Mouse (Mus musculus): Measurements from ENCODE around the gene Adam12. TPM values are rescaled to one million over a fixed set of nuclear protein-coding genes. Genes with fewer than 3 reads are reported as not detected.
"Not testable (repeated sequence)": the region's sequence is repeated elsewhere in the genome, so short reads cannot be mapped to it uniquely, and the experiment has no call there.

The Adam12 gene
- polyA plus RNA-seq, 1 experiment from 2014 or later, result 23.2 TPM

DNA sequence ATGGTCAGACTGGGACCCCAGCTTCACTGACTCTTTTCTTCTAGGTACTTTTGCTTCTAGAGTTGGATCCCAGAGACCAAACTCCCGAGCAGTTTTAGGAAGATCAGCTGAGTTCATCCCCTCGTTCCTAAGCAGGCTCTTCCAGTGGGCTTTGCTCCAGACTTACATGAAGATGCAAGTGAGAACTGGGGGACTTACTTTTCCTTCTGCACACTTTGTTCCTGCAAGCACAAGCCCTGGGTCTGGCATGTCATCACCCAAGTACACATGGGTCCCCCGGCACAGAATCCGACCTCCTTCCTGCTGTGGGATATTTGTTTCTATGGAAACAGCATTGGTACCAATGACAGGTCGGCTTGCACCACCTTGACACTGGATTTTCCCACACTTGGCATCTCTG lies 312.6 kb downstream of the Adam12 start:
- WGBS, result 64% methylated on average over 5 of the region's 5 CpGs
- Histone ChIP-seq H3K36me3 (peaks cover 14% of the 10 kb centered on the region), H3K27me3 (no peaks in the 10 kb centered on the region), H3K4me1 (peaks cover 15% of the 10 kb centered on the region), H3K27ac (no peak overlapping the region), H3K4me2 (no peak overlapping the region), H3K9me3 (no peaks in the 10 kb centered on the region), H3K9ac (no peak overlapping the region), H3K4me3 (no peak overlapping the region)
- no peak for ATAC-seq (ENCODE audit: borderline replicate concordance, extremely low read depth, low FRiP score, low TSS enrichment)

DNA sequence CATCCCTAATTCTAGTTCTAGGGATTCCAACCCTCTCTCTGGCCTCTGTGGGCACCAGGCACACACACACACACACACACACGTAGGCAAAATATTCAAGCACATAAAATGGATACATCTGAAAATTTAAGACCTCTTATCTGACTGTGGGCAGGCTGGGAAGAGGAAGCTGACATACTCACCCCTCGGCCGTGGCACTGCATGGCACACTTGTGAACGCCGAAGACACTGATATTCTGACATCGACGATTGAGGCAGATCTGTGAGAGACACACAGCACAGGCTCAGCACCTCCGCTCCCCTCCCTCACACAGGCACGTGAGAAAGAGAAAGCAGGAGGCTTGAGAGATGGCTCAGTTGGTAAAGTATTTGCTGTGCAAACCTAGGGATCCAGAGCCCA lies 315.7 kb downstream of the Adam12 start:
- Histone ChIP-seq H3K27me3 (no peaks in the 10 kb centered on the region), H3K36me3 (peaks cover 11% of the 10 kb centered on the region), H3K9me3 (no peaks in the 10 kb centered on the region), H3K27ac (no peak overlapping the region), H3K4me2 (no peak overlapping the region), H3K9ac (no peak overlapping the region), H3K4me3 (no peak overlapping the region), H3K4me1 (peaks cover 9% of the 10 kb centered on the region)
- ATAC-seq (ENCODE audit: borderline replicate concordance, extremely low read depth, low FRiP score, low TSS enrichment), result no peak
- 67% methylated on average over 9 of the region's 9 CpGs for WGBS

DNA sequence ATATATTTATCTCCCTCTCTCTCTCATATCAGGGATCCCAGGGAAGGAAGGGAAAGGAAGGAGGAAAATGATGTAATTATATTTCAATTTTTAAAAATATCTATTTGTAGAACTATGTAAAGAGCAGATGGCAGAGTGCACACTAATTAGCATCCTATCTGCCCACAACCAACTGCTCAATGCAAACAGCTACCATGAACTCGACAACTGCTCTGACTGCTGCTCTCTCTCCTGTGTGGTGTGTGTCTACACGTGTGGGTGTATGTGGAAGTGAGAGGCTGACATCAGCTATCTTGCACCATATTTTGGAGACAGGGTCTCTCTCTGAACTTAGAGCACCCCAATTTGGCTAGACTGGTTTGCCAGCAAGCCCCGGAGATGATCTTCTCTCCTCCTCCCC lies 320.1 kb downstream of the Adam12 start:
- no peak overlapping the region for H3K4me3 ChIP-seq
- no peaks in the 10 kb centered on the region for H3K4me1 ChIP-seq
- no peaks in the 10 kb centered on the region for H3K27me3 ChIP-seq
- WGBS, result 80% methylated on average over 3 of the region's 3 CpGs
- no peak for ATAC-seq (ENCODE audit: borderline replicate concordance, extremely low read depth, low FRiP score, low TSS enrichment)
- H3K36me3 ChIP-seq, result peaks cover 34% of the 10 kb centered on the region
- no peak overlapping the region for H3K27ac ChIP-seq
- H3K9ac ChIP-seq, result no peak overlapping the region
- H3K4me2 ChIP-seq, result no peak overlapping the region
- no peaks in the 10 kb centered on the region for H3K9me3 ChIP-seq

DNA sequence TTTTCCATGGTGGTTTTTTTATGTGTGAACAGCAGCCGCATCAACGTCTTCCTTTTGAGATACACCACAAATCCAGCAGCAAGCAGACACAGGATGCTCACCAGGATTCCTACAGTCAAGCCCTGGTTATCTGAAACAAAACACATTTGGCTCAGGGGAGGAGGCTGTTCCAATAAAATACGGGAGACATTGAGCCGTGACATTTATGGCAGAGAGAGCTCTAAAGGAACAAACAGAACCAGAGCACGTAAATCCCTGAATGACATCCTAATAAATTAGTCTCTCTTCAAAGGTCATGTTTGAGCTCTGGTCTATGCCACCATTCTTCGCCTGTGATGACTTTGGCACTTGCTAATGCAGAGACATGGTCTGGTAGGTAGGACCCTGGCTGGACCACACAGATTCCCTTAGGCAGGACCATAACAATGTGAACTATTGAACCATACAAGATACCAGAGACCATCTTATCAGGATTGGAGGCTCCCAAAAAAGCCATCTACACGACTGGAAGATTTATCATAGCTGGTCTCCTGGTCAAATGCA lies 322.0 kb downstream of the Adam12 start:
- ATAC-seq (ENCODE audit: borderline replicate concordance, extremely low read depth, low FRiP score, low TSS enrichment), result no peak
- Histone ChIP-seq H3K36me3 (peaks cover 41% of the 10 kb centered on the region), H3K4me1 (no peaks in the 10 kb centered on the region), H3K9ac (no peak overlapping the region), H3K9me3 (peaks cover 5% of the 10 kb centered on the region; the same call in 1 of the 2 replicates), H3K27ac (no peak overlapping the region), H3K4me2 (no peak overlapping the region), H3K27me3 (no peaks in the 10 kb centered on the region), H3K4me3 (no peak overlapping the region)
- WGBS, result 62% methylated on average over 7 of the region's 7 CpGs

DNA sequence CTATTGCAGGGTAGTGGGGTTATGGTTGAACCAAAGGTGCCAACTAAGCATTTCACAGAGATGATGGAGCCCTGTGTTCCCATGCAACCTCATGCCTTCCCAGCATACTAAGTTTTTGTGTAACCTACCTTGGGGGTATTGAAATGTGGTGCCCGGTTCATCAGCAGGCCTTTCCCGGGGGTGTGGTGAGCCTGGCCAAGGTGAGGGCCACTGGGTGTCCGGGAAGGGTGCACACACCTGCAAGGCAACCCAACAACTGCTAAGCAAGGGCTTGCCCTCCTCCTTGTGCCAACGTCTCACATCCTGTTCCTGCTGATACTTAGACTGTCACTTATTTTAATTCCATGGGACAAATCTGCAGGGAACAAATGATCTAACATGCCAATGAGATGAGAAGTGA lies 323.0 kb downstream of the Adam12 start:
- H3K9ac ChIP-seq, result no peak overlapping the region
- H3K36me3 ChIP-seq, result peaks cover 37% of the 10 kb centered on the region
- WGBS, result 83% methylated on average over 4 of the region's 4 CpGs
- no peaks in the 10 kb centered on the region for H3K27me3 ChIP-seq
- peaks cover 5% of the 10 kb centered on the region; the same call in 1 of the 2 replicates for H3K9me3 ChIP-seq
- no peak overlapping the region for H3K4me3 ChIP-seq
- H3K4me2 ChIP-seq, result no peak overlapping the region
- no peaks in the 10 kb centered on the region for H3K4me1 ChIP-seq
- ATAC-seq (ENCODE audit: borderline replicate concordance, extremely low read depth, low FRiP score, low TSS enrichment), result no peak
- no peak overlapping the region for H3K27ac ChIP-seq

DNA sequence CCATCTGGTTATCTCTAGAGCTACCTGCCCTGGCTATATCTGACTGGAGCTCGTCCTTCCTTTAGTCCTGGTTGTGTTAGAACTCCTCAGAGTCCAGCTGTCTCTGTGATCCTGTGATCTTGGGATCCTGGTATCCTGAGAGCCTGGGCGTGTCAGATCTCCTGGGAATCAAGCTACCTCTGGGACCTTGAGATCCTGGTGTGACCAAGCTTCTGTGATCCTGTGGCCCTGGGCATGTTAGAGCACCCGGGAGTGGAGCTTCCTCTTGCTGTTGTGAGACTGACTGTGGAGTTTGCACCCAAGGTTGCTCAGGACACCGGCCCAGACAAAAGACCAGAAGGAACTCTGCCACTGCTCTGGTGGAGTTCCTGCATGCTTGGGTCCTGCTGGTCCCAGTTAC lies 332.6 kb downstream of the Adam12 start:
- Histone ChIP-seq H3K36me3 (0 out of 2 replicates have a peak, but pooled peaks cover 5% of the 10 kb centered on the region), H3K4me3 (no peak overlapping the region), H3K9ac (no peak overlapping the region), H3K27me3 (no peaks in the 10 kb centered on the region), H3K4me2 (no peak overlapping the region), H3K9me3 (no peaks in the 10 kb centered on the region), H3K27ac (no peak overlapping the region), H3K4me1 (no peaks in the 10 kb centered on the region)
- no peak for ATAC-seq (ENCODE audit: borderline replicate concordance, extremely low read depth, low FRiP score, low TSS enrichment)
- 90% methylated on average over 4 of the region's 4 CpGs for WGBS

DNA sequence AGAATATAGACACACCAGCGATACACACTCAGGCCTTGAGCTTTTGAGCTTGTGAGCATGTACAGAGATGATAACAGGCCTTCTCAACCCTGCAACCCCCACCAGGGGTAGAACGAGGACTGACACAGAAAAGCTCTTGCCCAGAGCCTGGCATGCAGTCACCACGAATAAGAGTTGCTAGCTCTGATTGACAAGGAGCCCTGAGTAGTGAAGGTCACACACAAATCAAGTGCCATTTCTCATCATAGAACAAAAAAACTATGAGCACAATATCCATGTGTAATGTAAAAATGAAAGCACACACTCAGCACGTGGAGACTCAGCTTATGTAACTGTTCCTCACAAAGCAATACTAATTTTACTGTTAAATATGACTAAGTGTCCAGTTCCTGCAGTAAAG lies 340.1 kb downstream of the Adam12 start:
- WGBS, result 56% methylated on average over 4 of the region's 4 CpGs
- Histone ChIP-seq H3K27ac (no peak overlapping the region), H3K4me2 (no peak overlapping the region), H3K4me1 (no peaks in the 10 kb centered on the region), H3K4me3 (no peak overlapping the region), H3K36me3 (0 out of 2 replicates have a peak, but pooled peaks cover 7% of the 10 kb centered on the region), H3K27me3 (no peaks in the 10 kb centered on the region), H3K9ac (no peak overlapping the region), H3K9me3 (no peaks in the 10 kb centered on the region)
- no peak for ATAC-seq (ENCODE audit: borderline replicate concordance, extremely low read depth, low FRiP score, low TSS enrichment)

DNA sequence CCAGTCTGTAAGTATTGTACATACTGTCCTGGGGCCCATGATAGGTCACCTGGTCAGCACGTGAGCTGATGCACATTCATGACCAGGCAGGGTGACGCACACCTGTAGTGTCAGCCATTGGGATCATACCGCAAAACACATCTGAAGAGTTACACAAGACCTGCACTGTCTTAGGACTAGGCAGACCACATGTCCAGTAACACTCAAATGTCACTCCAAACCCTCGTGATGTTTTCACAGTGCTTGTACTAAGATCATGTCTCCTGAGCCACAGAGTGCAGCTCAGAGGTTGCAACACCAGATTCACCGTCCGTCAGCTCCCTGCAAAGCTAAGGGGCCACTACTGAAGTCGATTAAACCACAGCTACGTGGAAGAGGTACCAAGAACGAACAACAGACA lies 340.6 kb downstream of the Adam12 start:
- Histone ChIP-seq H3K27me3 (no peaks in the 10 kb centered on the region), H3K36me3 (0 out of 2 replicates have a peak, but pooled peaks cover 7% of the 10 kb centered on the region), H3K9ac (no peak overlapping the region), H3K27ac (no peak overlapping the region), H3K4me2 (no peak overlapping the region), H3K4me1 (no peaks in the 10 kb centered on the region), H3K4me3 (no peak overlapping the region), H3K9me3 (no peaks in the 10 kb centered on the region)
- WGBS, result 80% methylated on average over 9 of the region's 9 CpGs
- no peak for ATAC-seq (ENCODE audit: borderline replicate concordance, extremely low read depth, low FRiP score, low TSS enrichment)

DNA sequence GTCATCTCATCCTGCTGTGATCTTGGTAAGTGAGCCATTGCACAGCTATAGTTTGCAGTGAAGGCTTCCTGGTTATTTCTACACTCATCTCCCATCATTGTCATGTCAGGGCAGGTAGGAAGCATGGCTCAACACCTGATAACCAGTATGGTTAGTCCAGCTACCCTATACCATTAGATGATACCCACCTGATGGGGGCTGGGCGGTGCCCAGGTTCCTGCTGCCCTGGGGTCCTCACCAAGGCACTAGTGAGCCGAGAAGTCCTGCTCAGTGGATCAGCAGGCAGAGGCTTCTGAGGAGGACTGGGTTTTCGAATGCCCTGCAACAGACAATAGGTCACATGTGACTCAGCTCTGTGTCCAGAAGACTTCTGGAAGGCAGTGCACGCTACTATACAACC lies 342.0 kb downstream of the Adam12 start:
- Histone ChIP-seq H3K4me2 (no peak overlapping the region), H3K27ac (no peak overlapping the region), H3K9ac (no peak overlapping the region), H3K36me3 (0 out of 2 replicates have a peak, but pooled peaks cover 7% of the 10 kb centered on the region), H3K9me3 (no peaks in the 10 kb centered on the region), H3K27me3 (no peaks in the 10 kb centered on the region), H3K4me3 (no peak overlapping the region), H3K4me1 (no peaks in the 10 kb centered on the region)
- WGBS, result 86% methylated on average over 4 of the region's 4 CpGs
- no peak for ATAC-seq (ENCODE audit: borderline replicate concordance, extremely low read depth, low FRiP score, low TSS enrichment)

DNA sequence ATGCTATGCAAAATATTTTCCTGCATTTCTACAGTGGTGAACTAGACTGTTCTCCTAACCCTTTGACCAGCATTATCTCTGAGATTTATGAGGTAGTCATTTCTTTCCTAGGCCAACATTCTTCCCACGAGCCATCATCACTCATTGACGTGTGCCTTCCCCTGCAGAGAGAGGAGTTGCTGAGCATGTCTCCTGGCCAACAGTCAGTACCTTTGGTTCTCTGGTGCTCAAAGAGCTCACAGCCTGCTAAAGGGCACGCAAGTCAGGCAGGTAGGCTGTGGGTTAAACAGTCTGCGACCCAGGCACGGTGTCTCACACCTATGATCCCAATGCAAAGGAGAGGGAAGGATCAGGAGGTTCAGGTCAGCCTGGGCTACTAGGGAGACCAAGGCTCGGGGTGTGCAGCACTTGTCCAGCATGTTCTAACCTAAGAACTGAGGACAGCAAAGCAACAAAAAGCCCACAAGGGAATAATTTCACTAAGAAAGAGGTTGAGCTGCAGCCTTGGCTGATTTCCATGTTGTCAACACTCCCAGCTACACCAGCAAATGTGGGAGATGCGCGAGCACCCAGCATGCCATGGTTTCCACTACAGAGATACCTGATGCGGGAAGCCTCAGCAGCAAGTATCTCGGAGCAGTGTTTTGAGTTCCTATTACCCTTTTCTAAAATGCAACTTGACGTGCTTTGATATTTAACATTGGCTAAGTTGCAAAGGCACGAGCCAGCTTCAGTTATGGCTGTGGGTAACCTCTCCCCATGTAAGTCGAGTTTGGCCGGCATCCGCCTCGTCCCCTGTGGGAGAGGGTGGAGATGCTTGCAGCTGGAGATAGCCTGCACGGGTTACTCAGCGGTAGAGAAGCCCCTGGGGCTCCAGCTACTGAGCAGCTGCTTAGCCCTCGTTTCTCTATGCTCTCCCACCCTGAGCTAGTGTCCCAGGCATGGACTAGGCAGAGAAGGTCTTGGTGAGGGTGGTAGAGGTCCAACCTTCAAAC lies 342.7 kb downstream of the Adam12 start:
- H3K9me3 ChIP-seq, result no peaks in the 10 kb centered on the region
- no peak overlapping the region for H3K9ac ChIP-seq
- no peaks in the 10 kb centered on the region for H3K4me1 ChIP-seq
- no peak overlapping the region for H3K4me3 ChIP-seq
- H3K36me3 ChIP-seq, result 0 out of 2 replicates have a peak, but pooled peaks cover 7% of the 10 kb centered on the region
- no peak overlapping the region for H3K4me2 ChIP-seq
- ATAC-seq (ENCODE audit: borderline replicate concordance, extremely low read depth, low FRiP score, low TSS enrichment), result no peak
- H3K27ac ChIP-seq, result no peak overlapping the region
- 82% methylated on average over 19 of the region's 19 CpGs for WGBS
- H3K27me3 ChIP-seq, result no peaks in the 10 kb centered on the region

DNA sequence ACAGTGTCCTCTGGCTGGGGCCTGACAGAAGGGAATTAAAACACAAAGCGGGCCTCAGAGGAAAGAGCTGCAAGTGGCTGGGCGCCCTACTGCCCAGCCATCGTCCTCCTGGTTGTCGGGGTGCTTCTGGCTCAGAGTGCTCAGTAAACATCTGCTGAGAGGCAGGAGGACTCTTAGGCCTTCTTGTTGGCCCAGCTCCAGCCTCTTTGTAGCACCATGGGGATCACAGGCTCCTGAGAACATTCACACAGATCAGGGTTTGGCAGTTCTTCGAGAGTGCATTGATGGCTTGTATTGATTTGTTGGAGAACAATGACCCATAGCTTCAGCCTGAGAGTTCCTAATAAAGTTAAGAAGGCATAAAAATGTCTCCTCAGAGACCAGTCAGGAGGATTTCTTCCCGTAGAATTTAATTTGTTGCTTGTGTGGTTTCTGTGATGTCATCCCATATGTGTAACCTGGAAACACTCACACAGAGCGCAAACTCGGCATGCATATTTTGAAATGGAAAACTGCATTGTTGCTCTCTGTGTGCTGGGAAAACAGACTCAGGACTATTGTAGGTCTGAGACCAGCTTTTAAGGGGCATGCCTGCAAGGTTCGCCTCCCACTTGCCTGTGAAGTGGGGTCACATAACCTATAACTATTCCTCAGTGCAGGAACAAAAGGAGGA lies 347.1 kb downstream of the Adam12 start:
- H3K4me1 ChIP-seq, H3K4me3 ChIP-seq, H3K36me3 ChIP-seq, H3K4me2 ChIP-seq, H3K27ac ChIP-seq, H3K9ac ChIP-seq, H3K27me3 ChIP-seq, H3K9me3 ChIP-seq: not testable (repeated sequence)
- 46% methylated on average over 5 of the region's 9 CpGs for WGBS
- peak; percentile 74 for ATAC-seq (ENCODE audit: borderline replicate concordance, extremely low read depth, low FRiP score, low TSS enrichment)

DNA sequence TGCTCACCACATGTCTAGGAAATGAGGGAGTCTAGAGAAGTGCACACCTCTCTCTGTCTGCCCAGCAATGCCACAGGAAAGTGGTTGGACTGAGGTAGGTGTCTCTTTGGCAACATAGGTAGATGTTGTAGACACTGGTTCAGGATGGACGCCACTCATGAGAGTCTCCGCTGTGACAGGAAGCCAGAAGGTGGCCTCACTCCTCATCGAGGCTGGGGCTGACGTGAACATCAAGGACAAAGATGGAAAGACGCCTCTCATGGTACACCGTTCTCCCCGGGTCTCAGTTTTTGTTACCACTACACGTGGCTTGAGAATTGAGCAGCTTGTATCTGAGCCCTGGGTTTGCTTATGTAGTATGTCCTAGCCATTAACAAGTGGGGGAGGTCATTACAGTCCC lies 352.2 kb downstream of the Adam12 start:
- Histone ChIP-seq H3K4me3 (no peak overlapping the region), H3K4me2 (no peak overlapping the region), H3K36me3 (no peaks in the 10 kb centered on the region), H3K9ac (no peak overlapping the region), H3K4me1 (no peaks in the 10 kb centered on the region), H3K27ac (no peak overlapping the region), H3K9me3 (no peaks in the 10 kb centered on the region), H3K27me3 (no peaks in the 10 kb centered on the region)
- 93% methylated on average over 8 of the region's 8 CpGs for WGBS
- ATAC-seq (ENCODE audit: borderline replicate concordance, extremely low read depth, low FRiP score, low TSS enrichment), result no peak

Data from lung, embryonic 15.5 days (tissue).